Mouse (Mus musculus) lung, adult 2 months (tissue): ENCODE results near the gene Trappc13.

ENCODE experiments used
- CTCF ChIP-seq: fragments of 200-500 bp; IDR thresholded peaks from 2 replicates; pipeline ENCODE4 v1.5.1; 2011; ENCODE audit warnings: mild to moderate bottlenecking, low read length, control low read depth; ENCODE audit not compliant: insufficient read depth
- POLR2A ChIP-seq: fragments of 200-500 bp; IDR thresholded peaks from 2 replicates; pipeline ENCODE4 v1.6.1; 2011; ENCODE audit warnings: low read depth, mild to moderate bottlenecking, control low read depth, low read length, borderline replicate concordance; ENCODE audit errors: extremely low read depth

DNA sequence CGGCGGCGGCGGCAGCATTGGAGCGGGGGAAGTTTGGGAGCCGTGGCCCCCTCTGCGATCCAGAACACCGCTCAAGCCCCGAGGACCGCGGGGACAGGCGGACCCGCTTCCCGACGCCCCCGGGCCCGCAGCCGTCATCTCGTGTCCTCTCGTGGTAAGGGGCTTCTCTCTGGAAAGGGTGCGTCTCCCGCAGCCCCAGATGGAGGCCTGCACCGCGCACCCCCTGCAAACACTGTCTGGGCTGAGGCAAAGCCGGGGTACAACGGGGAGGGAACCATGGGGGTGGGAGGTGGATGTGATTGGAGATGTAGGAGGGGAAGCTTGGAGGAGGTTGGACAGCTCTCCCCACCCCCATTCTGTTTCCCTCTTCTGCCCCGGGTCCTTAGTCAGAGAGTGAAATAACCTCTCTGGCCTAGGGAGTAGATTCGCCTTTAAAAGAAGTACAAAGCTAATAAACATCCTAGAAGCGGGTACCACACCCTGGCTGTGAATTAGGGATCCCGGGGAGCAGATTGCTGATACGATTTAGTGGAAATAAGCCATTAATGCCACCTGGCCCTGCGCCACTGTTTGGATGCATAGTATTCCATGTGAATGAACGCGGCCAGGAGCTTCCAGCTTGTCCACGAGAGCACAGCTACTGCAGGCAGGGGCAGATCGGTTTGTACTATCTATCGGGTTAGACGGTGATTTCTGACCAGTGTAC is 68.3 kb downstream of the Trappc13 start:
- TF ChIP-seq CTCF (no peak), POLR2A (no peak)
